Mouse (Mus musculus) neural tube, embryonic 15.5 days (tissue): ENCODE measurements around the gene Chadl. TPM values are rescaled to one million over a fixed set of nuclear protein-coding genes. Genes with fewer than 3 reads are reported as not detected.

Experiments used
- ATAC-seq: fragments of 200-750 bp; cut with Nextera tagmentation; 2 replicates; pipeline ENCODE4 v1.8.0; 2017; ENCODE audit warnings: mild to moderate bottlenecking, moderate TSS enrichment, moderate library complexity; ENCODE audit not compliant: low FRiP score
- H3K27ac ChIP-seq: fragments of 300-500 bp; sonication (generic); replicated peaks from 2 replicates; pipeline ENCODE4 v1.5.1; 2015; ENCODE audit warnings: mild to moderate bottlenecking, inconsistent platforms
- H3K27me3 ChIP-seq: fragments of 300-500 bp; sonication (generic); replicated peaks from 2 replicates; pipeline ENCODE4 v1.6.1; 2015; ENCODE audit warnings: inconsistent platforms
- H3K36me3 ChIP-seq: fragments of 300-500 bp; sonication (generic); 2 replicates; pipeline ENCODE4 v1.6.1; 2015; ENCODE audit warnings: inconsistent platforms
- H3K4me1 ChIP-seq: fragments of 300-500 bp; sonication (generic); 2 replicates; pipeline ENCODE4 v1.6.1; 2015; ENCODE audit warnings: inconsistent platforms
- H3K4me2 ChIP-seq: fragments of 300-500 bp; sonication (generic); 2 replicates; pipeline ENCODE4 v1.6.1; 2015; ENCODE audit warnings: inconsistent platforms, mild to moderate bottlenecking, moderate library complexity
- H3K4me3 ChIP-seq: fragments of 300-500 bp; sonication (generic); replicated peaks from 2 replicates; pipeline ENCODE4 v1.5.1; 2015; ENCODE audit warnings: mild to moderate bottlenecking, inconsistent platforms
- H3K9ac ChIP-seq: fragments of 300-500 bp; sonication (generic); replicated peaks from 2 replicates; pipeline ENCODE4 v1.6.1; 2015; ENCODE audit warnings: mild to moderate bottlenecking, inconsistent platforms
- H3K9me3 ChIP-seq: fragments of 300-500 bp; sonication (generic); replicated peaks from 2 replicates; pipeline ENCODE4 v1.6.1; 2016; ENCODE audit warnings: inconsistent platforms
- WGBS: fragments of 180-500 bp; shearing (Covaris S2); methylation state at CpG from one replicate; pipeline ENCODE4 v1.1.7; 2015; ENCODE audit warnings: mixed read lengths; 5-methylcytosine and 5-hydroxymethylcytosine counted together
- polyA plus RNA-seq: library from polyadenylated mRNA; unstranded; fragments of >200 nt; fragmentation: Nextera tagmentation; extraction: Ambion mirVana; gene quantifications from 2 replicates; pipeline ENCODE4 v1.2.1, GENCODE M21; 2015

The Chadl gene
- polyA plus RNA-seq, 1 experiment from 2014 or later = 34.9 TPM

- no peak overlapping the region for H3K4me2 ChIP-seq
- no peak overlapping the region for H3K9ac ChIP-seq
- H3K36me3 ChIP-seq = peaks cover 3% of the 10 kb centered on the region; the same call in 1 of the 2 replicates
- 64% methylated on average over 2 of the region's 2 CpGs for WGBS
- H3K27me3 ChIP-seq = peaks cover 16% of the 10 kb centered on the region; the same call in 1 of the 2 replicates
- ATAC-seq = no peak
- H3K4me3 ChIP-seq = no peak overlapping the region
- no peak overlapping the region for H3K27ac ChIP-seq
- H3K9me3 ChIP-seq = no peaks in the 10 kb centered on the region
- H3K4me1 ChIP-seq = peaks cover 16% of the 10 kb centered on the region
These were observed 1.4 kb upstream of the Chadl start for GRCm38 (mm10) chr15:81698532-81698931.

- Histone ChIP-seq H3K4me2 (no peak overlapping the region), H3K27me3 (peaks cover 21% of the 10 kb centered on the region), H3K4me1 (peaks cover 23% of the 10 kb centered on the region), H3K27ac (no peak overlapping the region), H3K9ac (no peak overlapping the region), H3K4me3 (no peak overlapping the region), H3K9me3 (no peaks in the 10 kb centered on the region), H3K36me3 (no peaks in the 10 kb centered on the region)
- no peak for ATAC-seq
- WGBS = 56% methylated on average over 3 of the region's 3 CpGs
These were observed 760 bp upstream of the Chadl start for GRCm38 (mm10) chr15:81697847-81698246.

GRCm38 (mm10) chr15:81694891-81695290 lies 2.2 kb downstream of the Chadl start:
- peaks cover 2% of the 10 kb centered on the region; the same call in 1 of the 2 replicates for H3K36me3 ChIP-seq
- H3K27ac ChIP-seq = no peak overlapping the region
- no peaks in the 10 kb centered on the region for H3K9me3 ChIP-seq
- peak overlapping the region; percentile 73 for H3K9ac ChIP-seq
- H3K27me3 ChIP-seq = peaks cover 36% of the 10 kb centered on the region
- H3K4me3 ChIP-seq = peak overlapping the region; percentile 55
- peak overlapping the region; percentile 95 for H3K4me2 ChIP-seq
- WGBS = 31% methylated on average over 19 of the region's 19 CpGs
- peaks cover 26% of the 10 kb centered on the region for H3K4me1 ChIP-seq
- ATAC-seq = no peak

GRCm38 (mm10) chr15:81693967-81694881 lies 2.9 kb downstream of the Chadl start:
- Histone ChIP-seq H3K27me3 (peaks cover 36% of the 10 kb centered on the region), H3K27ac (peak overlapping the region; percentile 33), H3K4me1 (peaks cover 26% of the 10 kb centered on the region), H3K4me3 (peak overlapping the region; percentile 55), H3K36me3 (peaks cover 2% of the 10 kb centered on the region; the same call in 1 of the 2 replicates), H3K9ac (peak overlapping the region; percentile 73), H3K9me3 (no peaks in the 10 kb centered on the region), H3K4me2 (peak overlapping the region; percentile 95)
- under 1% methylated on average over 66 of the region's 107 CpGs for WGBS
- peak; percentile 81 for ATAC-seq

GRCm38 (mm10) chr15:81693366-81693966 lies 3.6 kb downstream of the Chadl start:
- 3% methylated on average over 41 of the region's 41 CpGs for WGBS
- no peak; the same call in 1 of the 2 replicates for ATAC-seq
- peak overlapping the region; percentile 95 for H3K4me2 ChIP-seq

GRCm38 (mm10) chr15:81680301-81680805 lies 16.7 kb downstream of the Chadl start:
- Histone ChIP-seq H3K4me3 (no peak overlapping the region), H3K4me1 (no peaks in the 10 kb centered on the region), H3K4me2 (no peak overlapping the region), H3K36me3 (peaks cover 81% of the 10 kb centered on the region), H3K27me3 (no peaks in the 10 kb centered on the region), H3K27ac (no peak overlapping the region), H3K9me3 (no peaks in the 10 kb centered on the region), H3K9ac (no peak overlapping the region)
- no peak for ATAC-seq
- 93% methylated on average over 4 of the region's 4 CpGs for WGBS

More at GRCm38 (mm10) chr15:81693366-81693966, 3.6 kb downstream of the Chadl start:
- Histone ChIP-seq H3K4me3 (peak overlapping the region; percentile 55), H3K27ac (peak overlapping the region; percentile 33), H3K36me3 (peaks cover 7% of the 10 kb centered on the region), H3K9me3 (no peaks in the 10 kb centered on the region), H3K9ac (peak overlapping the region; percentile 73), H3K4me1 (peaks cover 26% of the 10 kb centered on the region), H3K27me3 (peaks cover 36% of the 10 kb centered on the region)

- Histone ChIP-seq H3K4me3 (no peak overlapping the region), H3K36me3 (peaks cover 56% of the 10 kb centered on the region), H3K27me3 (no peaks in the 10 kb centered on the region), H3K4me1 (no peaks in the 10 kb centered on the region), H3K9ac (no peak overlapping the region), H3K27ac (no peak overlapping the region), H3K4me2 (no peak overlapping the region), H3K9me3 (no peaks in the 10 kb centered on the region)
- WGBS = 90% methylated on average over 3 of the region's 3 CpGs
- ATAC-seq = no peak
These were observed 20.4 kb downstream of the Chadl start for GRCm38 (mm10) chr15:81676637-81677036.

GRCm38 (mm10) chr15:81670231-81670640 lies 26.9 kb downstream of the Chadl start:
- Histone ChIP-seq H3K4me2 (no peak overlapping the region), H3K27ac (no peak overlapping the region), H3K4me1 (peaks cover 6% of the 10 kb centered on the region; the same call in 1 of the 2 replicates), H3K4me3 (no peak overlapping the region), H3K9me3 (no peaks in the 10 kb centered on the region), H3K27me3 (no peaks in the 10 kb centered on the region), H3K9ac (no peak overlapping the region), H3K36me3 (peaks cover 47% of the 10 kb centered on the region)
- 86% methylated on average over 4 of the region's 4 CpGs for WGBS
- ATAC-seq = no peak

- WGBS = 93% methylated on average over 10 of the region's 10 CpGs
- Histone ChIP-seq H3K9me3 (no peaks in the 10 kb centered on the region), H3K4me3 (no peak overlapping the region), H3K36me3 (peaks cover 35% of the 10 kb centered on the region), H3K4me2 (no peak overlapping the region), H3K27me3 (no peaks in the 10 kb centered on the region), H3K9ac (no peak overlapping the region), H3K4me1 (peaks cover 15% of the 10 kb centered on the region), H3K27ac (no peak overlapping the region)
- ATAC-seq = no peak
These were observed 30.1 kb downstream of the Chadl start for GRCm38 (mm10) chr15:81666957-81667356.

- Histone ChIP-seq H3K4me1 (peaks cover 15% of the 10 kb centered on the region), H3K9ac (peak within 1 kb of the TSS; percentile 63), H3K27me3 (no peaks in the 10 kb centered on the region), H3K4me2 (peak within 1 kb of the TSS; percentile 91), H3K27ac (peak within 1 kb of the TSS; percentile 56), H3K36me3 (peaks cover 19% of the 10 kb centered on the region), H3K9me3 (no peaks in the 10 kb centered on the region), H3K4me3 (peak within 1 kb of the TSS; percentile 81)
- WGBS = under 1% methylated on average over 55 of the region's 55 CpGs
- ATAC-seq = peak; percentile 99
These were observed 33.2 kb downstream of the Chadl start, which contains the start of gene L3mbtl2 for GRCm38 (mm10) chr15:81663697-81664561. Gene L3mbtl2, plus strand, starts transcription at chr15:81663889.

GRCm38 (mm10) chr15:81663281-81663680 lies 33.8 kb downstream of the Chadl start:
- Histone ChIP-seq H3K4me1 (peaks cover 15% of the 10 kb centered on the region), H3K36me3 (peaks cover 13% of the 10 kb centered on the region), H3K27me3 (no peaks in the 10 kb centered on the region), H3K4me3 (peak overlapping the region; percentile 81), H3K4me2 (peak overlapping the region; percentile 91), H3K9ac (no peak overlapping the region), H3K27ac (no peak overlapping the region), H3K9me3 (no peaks in the 10 kb centered on the region)
- ATAC-seq = peak; percentile 29; the same call in 1 of the 2 replicates
- 59% methylated on average over 10 of the region's 10 CpGs for WGBS
